Mouse (Mus musculus) small intestine, adult 2 months (tissue): Measurements from ENCODE around the gene Idua. TPM values are rescaled to one million over a fixed set of nuclear protein-coding genes. Genes with fewer than 3 reads are reported as not detected.

Experiments used
- H3K27ac ChIP-seq: fragments of 200-500 bp; 2 replicates; pipeline ENCODE4 v1.5.1; 2012; ENCODE audit warnings: low read depth, low read length, control low read depth, inconsistent platforms; ENCODE audit not compliant: insufficient read depth
- H3K27me3 ChIP-seq: fragments of 200-500 bp; 2 replicates; pipeline ENCODE4 v1.6.1; 2012; ENCODE audit warnings: mild to moderate bottlenecking, moderate library complexity, low read length, inconsistent platforms; ENCODE audit not compliant: control insufficient read depth, insufficient read depth
- H3K36me3 ChIP-seq: fragments of 200-500 bp; 2 replicates; pipeline ENCODE4 v1.6.1; 2012; ENCODE audit warnings: mild to moderate bottlenecking, low read length, control low read depth, inconsistent platforms; ENCODE audit not compliant: control insufficient read depth, insufficient read depth
- H3K4me1 ChIP-seq: fragments of 200-500 bp; 2 replicates; pipeline ENCODE4 v1.6.1; 2012; ENCODE audit warnings: low read length, inconsistent platforms, mixed read lengths; ENCODE audit not compliant: control insufficient read depth, insufficient read depth, insufficient read length
- H3K4me3 ChIP-seq: fragments of 200-500 bp; 2 replicates; pipeline ENCODE4 v1.5.1; 2012; ENCODE audit warnings: low read depth, mild to moderate bottlenecking, control low read depth, inconsistent platforms, low read length, moderate library complexity
- CTCF ChIP-seq: fragments of 200-500 bp; IDR thresholded peaks from 2 replicates; pipeline ENCODE4 v1.5.1; 2012; ENCODE audit warnings: low read depth, mild to moderate bottlenecking, control low read depth, inconsistent platforms, low read length, moderate library complexity, mixed read lengths; ENCODE audit not compliant: insufficient replicate concordance, insufficient read length; ENCODE audit errors: extremely low read depth
- POLR2A ChIP-seq: fragments of 200-500 bp; IDR thresholded peaks from 2 replicates; pipeline ENCODE4 v1.6.1; 2012; ENCODE audit warnings: low read depth, mild to moderate bottlenecking, control low read depth, inconsistent platforms, low read length, moderate library complexity
- WGBS: fragments of 180-500 bp; shearing (Covaris S2); methylation state at CpG from one replicate; pipeline ENCODE4 v1.1.7; 2018; 5-methylcytosine and 5-hydroxymethylcytosine counted together
- polyA plus RNA-seq: library from polyadenylated mRNA; depleted of rRNA; stranded (reverse); fragments of >200 nt; gene quantifications from 2 replicates; pipeline ENCODE4 v1.2.3, GENCODE M21; 2012; rRNA removed

Gene Idua
- polyA plus RNA-seq: 15.0 and 20.1 TPM in 2 replicates

- TF ChIP-seq CTCF (no peak), POLR2A (no peak)
- H3K4me1 ChIP-seq: peaks cover 13% of the 10 kb centered on the region
- peak within 1 kb of the TSS; percentile 70 for H3K4me3 ChIP-seq
- H3K27me3 ChIP-seq: no peaks in the 10 kb centered on the region; the same call in 1 of the 2 replicates
- H3K36me3 ChIP-seq: peaks cover 31% of the 10 kb centered on the region
- WGBS: 5% methylated on average over 24 of the region's 24 CpGs
- peak within 1 kb of the TSS; percentile 92 for H3K27ac ChIP-seq
Measured at GRCm38 (mm10) chr5:108659698-108660631, at the start of gene Idua. Gene Idua (plus strand): TSS chr5:108660331.

GRCm38 (mm10) chr5:108610426-108610825 is 49.7 kb upstream of the Idua start:
- H3K36me3 ChIP-seq: peaks cover 86% of the 10 kb centered on the region
- H3K4me1 ChIP-seq: no peaks in the 10 kb centered on the region
- no peak for TF ChIP-seq POLR2A
- no peak for TF ChIP-seq CTCF
- H3K27me3 ChIP-seq: no peaks in the 10 kb centered on the region
- no peak overlapping the region for H3K4me3 ChIP-seq
- no peak overlapping the region for H3K27ac ChIP-seq
- 93% methylated on average over 1 of the region's 1 CpGs for WGBS

- TF ChIP-seq POLR2A: no peak
- TF ChIP-seq CTCF: no peak
- Histone ChIP-seq H3K4me3 (no peak overlapping the region), H3K27ac (no peak overlapping the region), H3K27me3 (no peaks in the 10 kb centered on the region), H3K4me1 (no peaks in the 10 kb centered on the region), H3K36me3 (peaks cover 55% of the 10 kb centered on the region)
- 51% methylated on average over 2 of the region's 2 CpGs for WGBS
Measured at GRCm38 (mm10) chr5:108621870-108622269, 38.3 kb upstream of the Idua start.

- H3K36me3 ChIP-seq: peaks cover 30% of the 10 kb centered on the region
- no peak for TF ChIP-seq CTCF
- TF ChIP-seq POLR2A: no peak
- no peak overlapping the region for H3K4me3 ChIP-seq
- H3K27ac ChIP-seq: no peak overlapping the region
- WGBS: 80% methylated on average over 4 of the region's 4 CpGs
- H3K27me3 ChIP-seq: no peaks in the 10 kb centered on the region
- H3K4me1 ChIP-seq: peaks cover 7% of the 10 kb centered on the region; the same call in 1 of the 2 replicates
Measured at GRCm38 (mm10) chr5:108626050-108626660, 34.0 kb upstream of the Idua start.

- peak overlapping the region; percentile 79 for H3K4me3 ChIP-seq
- H3K27ac ChIP-seq: peak overlapping the region; percentile 81
- H3K27me3 ChIP-seq: no peaks in the 10 kb centered on the region
- peaks cover 7% of the 10 kb centered on the region for H3K36me3 ChIP-seq
- 1% methylated on average over 32 of the region's 32 CpGs for WGBS
- peaks cover 7% of the 10 kb centered on the region; the same call in 1 of the 2 replicates for H3K4me1 ChIP-seq
- TF ChIP-seq CTCF (no peak), POLR2A (no peak; the same call in 1 of the 2 replicates)
Measured at GRCm38 (mm10) chr5:108628891-108629633, 31.1 kb upstream of the Idua start.

- H3K27ac ChIP-seq: peak within 1 kb of the TSS; percentile 81
- peaks cover 7% of the 10 kb centered on the region; the same call in 1 of the 2 replicates for H3K4me1 ChIP-seq
- no peaks in the 10 kb centered on the region for H3K36me3 ChIP-seq
- H3K27me3 ChIP-seq: no peaks in the 10 kb centered on the region
- peak within 1 kb of the TSS; percentile 79 for H3K4me3 ChIP-seq
- TF ChIP-seq CTCF (no peak), POLR2A (peak; percentile 99)
- under 1% methylated on average over 58 of the region's 58 CpGs for WGBS
Measured at GRCm38 (mm10) chr5:108629634-108630483, 30.3 kb upstream of the Idua start, which contains the start of the genes Gak and Tmem175. Gene Gak (minus strand): TSS chr5:108629755. Gene Tmem175 (plus strand): TSS chr5:108629770.
